ENCODE assay signal across 19 mouse cellular contexts in genomic region chr17:48506986-48507385, GRCm38 (mm10). TPM values are rescaled to one million over a fixed set of nuclear protein-coding genes. Genes with fewer than 3 reads are reported as not detected.
"Had no signal": no experiment of that assay in that cellular context is flagged by ENCODE, and none has a peak within 500 bp of the region (broad histone marks: within the 10 kb centered on the region; RNA-seq: fewer than 3 reads in every experiment).

No protein-coding gene starts in this region.

- H3K36me3 ChIP-seq: limb, embryonic 12.5 days; limb, embryonic 15.5 days; stomach, embryonic 15.5 days had no signal

- H3K4me2 ChIP-seq: limb, embryonic 12.5 days; limb, embryonic 15.5 days; liver, embryonic 11.5 days; lung, embryonic 14.5 days; midbrain, embryonic 11.5 days; stomach, embryonic 15.5 days had no signal

- H3K4me1 ChIP-seq: limb, embryonic 15.5 days; stomach, embryonic 15.5 days had no signal

- H3K4me3 ChIP-seq: limb, embryonic 12.5 days; limb, embryonic 15.5 days; stomach, embryonic 15.5 days had no signal

- ATAC-seq: intestine, embryonic 16.5 days; liver, postnatal 0 days; lung, postnatal 0 days had no signal

- H3K27me3 ChIP-seq: limb, embryonic 12.5 days; limb, embryonic 15.5 days; stomach, embryonic 15.5 days had no signal

- H3K9ac ChIP-seq: limb, embryonic 12.5 days; limb, embryonic 15.5 days; liver, embryonic 14.5 days; liver, postnatal 0 days; lung, embryonic 14.5 days; stomach, embryonic 15.5 days had no signal

- DNase-seq: kidney, adult 18-20 months; kidney, adult 9 months; kidney, postnatal 14 days; kidney, postnatal 4 days; left cerebral cortex, postnatal 4 days; liver, postnatal 0 days; lung, embryonic 14.5 days; lung, postnatal 4 days; right cerebral cortex, postnatal 25 days; spleen, adult 18-20 months; thymus, postnatal 25 days had no signal

- H3K27ac ChIP-seq: limb, embryonic 12.5 days; limb, embryonic 15.5 days; liver, embryonic 14.5 days; stomach, embryonic 15.5 days had no signal

- H3K9me3 ChIP-seq: limb, embryonic 12.5 days; limb, embryonic 15.5 days; stomach, embryonic 15.5 days had no signal

RNA-seq across cellular contexts. Expression of gene Unc5cl, which starts 52.3 kb away (rescaled TPM):
- polyA plus RNA-seq: midbrain, embryonic 11.5 days had no signal
